Mouse (Mus musculus): ENCODE measurements around the gene Dgat2.

Dgat2 gene

DNA sequence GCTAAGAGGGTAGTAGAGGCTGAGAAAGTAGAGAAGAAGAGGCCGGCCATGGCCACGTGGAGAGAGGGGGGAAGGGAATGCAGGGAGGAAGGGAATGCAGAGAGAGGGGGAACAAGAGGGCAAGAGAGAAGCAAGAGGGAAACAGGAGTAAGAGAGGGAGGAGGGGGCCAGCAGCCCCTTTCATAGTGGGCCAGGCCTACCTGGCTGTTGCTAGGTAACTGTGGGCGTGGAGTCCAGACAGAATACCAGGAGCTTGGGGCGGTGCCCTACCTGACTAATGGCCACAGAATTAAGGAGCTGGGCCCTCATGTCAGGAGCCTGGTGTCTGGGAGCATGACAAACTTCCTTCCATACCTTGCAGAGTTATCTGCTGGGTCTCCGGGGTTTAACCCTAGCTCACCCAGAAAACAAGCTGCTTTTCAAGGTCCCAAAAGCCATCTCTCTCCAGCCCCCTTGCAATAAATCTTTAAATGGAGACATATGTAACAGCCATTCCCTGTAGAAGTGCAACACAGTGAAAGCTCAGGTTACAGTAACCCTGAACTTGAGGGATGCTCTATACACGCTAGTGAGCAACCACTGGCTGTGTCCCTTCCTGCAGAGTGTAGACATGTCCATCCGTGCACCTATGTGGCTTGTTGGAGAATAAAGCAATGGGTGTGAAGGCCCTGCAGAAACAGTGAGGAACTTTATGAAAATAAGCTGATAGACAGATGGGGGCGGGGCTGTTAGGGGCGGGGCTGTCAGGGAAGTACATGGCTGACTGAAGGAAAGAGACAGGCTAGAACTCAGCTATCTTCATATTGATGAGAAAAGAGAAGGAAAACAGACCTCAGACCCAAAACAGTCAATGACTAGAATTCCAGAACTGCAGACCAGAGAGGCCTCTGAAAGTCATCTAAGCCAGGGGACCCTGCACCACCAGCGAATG lies 54.2 kb downstream of the Dgat2 start:
- Histone ChIP-seq H3K36me3 (ENCODE audit: control insufficient read depth, insufficient read depth, low read length, poor library complexity, severe bottlenecking) (no peaks in the 10 kb centered on the region), H3K27me3 (ENCODE audit: control insufficient read depth, insufficient read depth, low read length, poor library complexity, severe bottlenecking) (no peaks in the 10 kb centered on the region)
- DNase-seq (ENCODE audit: low read depth, low spot score), result peak; percentile 46

GRCm38 (mm10) chr7:99126057-99126456 lies 56.5 kb downstream of the Dgat2 start:
- no peak for DNase-seq (ENCODE audit: low read depth, low spot score)
- no peaks in the 10 kb centered on the region for H3K27me3 ChIP-seq (ENCODE audit: control insufficient read depth, insufficient read depth, low read length, poor library complexity, severe bottlenecking)
- no peaks in the 10 kb centered on the region for H3K36me3 ChIP-seq (ENCODE audit: control insufficient read depth, insufficient read depth, low read length, poor library complexity, severe bottlenecking)

- Histone ChIP-seq H3K36me3 (ENCODE audit: control insufficient read depth, insufficient read depth, low read length, poor library complexity, severe bottlenecking) (no peaks in the 10 kb centered on the region), H3K27me3 (ENCODE audit: control insufficient read depth, insufficient read depth, low read length, poor library complexity, severe bottlenecking) (no peaks in the 10 kb centered on the region)
- DNase-seq (ENCODE audit: low read depth, low spot score), result no peak
Observed at GRCm38 (mm10) chr7:99122651-99123050, 59.9 kb downstream of the Dgat2 start.

DNA sequence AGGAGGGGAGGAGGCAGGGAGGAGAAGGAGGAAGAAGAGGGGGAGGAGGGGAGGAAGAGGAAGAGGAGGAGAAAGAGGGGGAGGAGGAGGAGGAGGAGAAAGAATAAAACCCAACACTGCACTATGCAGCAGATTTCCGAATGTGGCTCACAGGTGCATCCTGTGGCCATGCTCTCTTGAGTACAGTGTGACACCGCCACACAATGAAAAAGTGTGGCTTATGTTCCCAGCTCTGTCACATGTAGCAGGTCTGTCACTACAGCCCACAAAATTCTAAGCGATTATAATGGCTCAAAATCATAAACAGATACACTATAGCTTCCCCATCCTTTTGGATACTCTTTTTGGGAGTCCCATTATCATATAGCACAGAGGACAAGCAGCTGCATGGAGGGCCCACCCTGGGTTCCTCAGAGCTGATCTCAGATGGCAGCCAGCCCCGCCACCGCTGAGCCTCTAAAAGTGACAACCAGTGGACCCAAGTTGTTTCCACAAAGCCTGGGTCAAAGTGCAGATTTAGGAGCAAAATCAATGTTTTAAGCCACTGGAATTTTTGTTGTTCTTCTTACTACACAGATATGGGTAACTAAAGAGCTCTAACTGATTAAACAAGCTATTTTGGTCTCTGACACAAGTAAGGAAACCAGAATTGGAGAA lies 61.5 kb downstream of the Dgat2 start:
- Histone ChIP-seq H3K27me3 (ENCODE audit: control insufficient read depth, insufficient read depth, low read length, poor library complexity, severe bottlenecking) (no peaks in the 10 kb centered on the region), H3K36me3 (ENCODE audit: control insufficient read depth, insufficient read depth, low read length, poor library complexity, severe bottlenecking) (peaks cover 4% of the 10 kb centered on the region; the same call in 1 of the 2 replicates)
- DNase-seq (ENCODE audit: low read depth, low spot score), result peak; percentile 82

DNA sequence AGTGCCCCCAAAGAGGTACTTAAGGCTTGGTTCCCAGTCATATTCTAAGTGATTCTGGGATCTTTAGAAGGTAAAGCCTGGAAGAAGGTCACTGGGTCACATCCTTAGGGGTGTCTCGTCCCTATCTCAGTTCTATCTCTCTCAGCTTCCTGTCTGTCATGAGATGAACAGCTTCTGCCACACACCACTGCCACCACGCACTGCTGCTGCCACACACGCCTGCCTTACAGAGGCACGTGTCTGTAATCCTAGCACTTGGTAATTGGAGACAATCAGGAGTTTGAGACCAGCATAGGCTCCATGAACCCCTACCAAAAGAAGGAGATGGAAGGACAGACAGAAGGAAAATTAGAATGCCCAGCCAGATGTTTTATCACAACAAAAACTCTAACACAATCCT lies 62.4 kb downstream of the Dgat2 start:
- H3K36me3 ChIP-seq (ENCODE audit: control insufficient read depth, insufficient read depth, low read length, poor library complexity, severe bottlenecking), result peaks cover 4% of the 10 kb centered on the region; the same call in 1 of the 2 replicates
- peak; percentile 56 for DNase-seq (ENCODE audit: low read depth, low spot score)
- H3K27me3 ChIP-seq (ENCODE audit: control insufficient read depth, insufficient read depth, low read length, poor library complexity, severe bottlenecking), result no peaks in the 10 kb centered on the region

DNA sequence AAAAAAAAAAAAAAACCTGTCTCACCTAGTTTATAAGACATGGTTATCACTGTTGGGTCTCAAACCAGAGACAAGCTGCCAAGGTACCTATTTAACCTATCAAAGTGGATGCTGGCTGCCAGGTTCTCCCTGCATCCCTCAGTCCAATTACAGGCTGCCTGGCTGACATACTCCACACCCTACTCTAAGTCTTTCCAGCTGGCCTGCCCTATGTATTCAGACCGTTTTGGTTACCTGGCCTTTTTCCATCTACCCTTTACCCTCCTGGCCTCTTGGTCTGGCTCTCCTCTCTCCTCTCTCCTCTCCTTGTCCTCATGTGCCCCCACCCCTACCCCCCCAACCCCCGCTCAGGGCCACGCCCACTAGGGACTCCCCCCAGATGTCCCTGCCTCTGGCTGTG lies 65.7 kb downstream of the Dgat2 start:
- DNase-seq (ENCODE audit: low read depth, low spot score), result no peak
- H3K36me3 ChIP-seq (ENCODE audit: control insufficient read depth, insufficient read depth, low read length, poor library complexity, severe bottlenecking), result peaks cover 8% of the 10 kb centered on the region; the same call in 1 of the 2 replicates
- no peaks in the 10 kb centered on the region for H3K27me3 ChIP-seq (ENCODE audit: control insufficient read depth, insufficient read depth, low read length, poor library complexity, severe bottlenecking)

DNA sequence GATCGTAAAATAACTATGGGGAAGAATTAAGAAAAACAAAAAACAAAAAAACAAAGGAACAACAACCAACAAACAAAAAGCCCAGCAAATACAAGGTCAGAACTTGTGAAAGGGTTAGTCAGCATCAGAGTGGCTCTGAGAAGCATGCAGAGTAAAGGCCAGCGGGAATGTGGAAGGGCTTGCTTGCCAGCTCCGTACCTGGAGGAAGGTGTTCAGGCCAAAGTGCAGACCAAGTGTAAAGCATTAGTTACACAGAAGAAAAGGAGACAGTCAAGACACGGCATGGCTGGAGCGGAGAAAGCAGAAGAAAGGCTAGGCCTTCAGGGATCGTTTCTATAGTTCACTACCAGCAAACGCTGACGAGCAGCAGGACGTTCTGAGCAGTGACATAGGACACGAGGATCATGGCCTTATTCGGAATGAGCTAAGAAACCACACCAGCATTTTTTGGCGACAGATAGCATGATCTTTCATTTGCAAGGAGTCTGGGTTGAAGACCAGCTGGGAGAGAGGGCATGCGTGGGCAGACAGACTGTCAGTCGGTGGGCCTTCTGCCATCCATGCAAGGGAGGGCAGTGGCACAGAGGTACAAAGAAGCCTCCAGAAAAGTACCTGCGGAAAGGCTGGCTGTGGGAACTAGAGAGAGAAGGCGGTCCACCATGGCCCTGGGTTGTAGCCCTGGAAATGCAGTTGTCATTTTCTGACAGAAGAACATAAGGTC lies 68.4 kb downstream of the Dgat2 start:
- no peaks in the 10 kb centered on the region for H3K27me3 ChIP-seq (ENCODE audit: control insufficient read depth, insufficient read depth, low read length, poor library complexity, severe bottlenecking)
- H3K36me3 ChIP-seq (ENCODE audit: control insufficient read depth, insufficient read depth, low read length, poor library complexity, severe bottlenecking), result peaks cover 10% of the 10 kb centered on the region; the same call in 1 of the 2 replicates
- no peak for DNase-seq (ENCODE audit: low read depth, low spot score)

GRCm38 (mm10) chr7:99107566-99107965 lies 75.0 kb downstream of the Dgat2 start:
- peak; percentile 71 for DNase-seq (ENCODE audit: low read depth, low spot score)
- H3K27me3 ChIP-seq (ENCODE audit: control insufficient read depth, insufficient read depth, low read length, poor library complexity, severe bottlenecking), result no peaks in the 10 kb centered on the region; the same call in 1 of the 2 replicates
- H3K36me3 ChIP-seq (ENCODE audit: control insufficient read depth, insufficient read depth, low read length, poor library complexity, severe bottlenecking), result peaks cover 8% of the 10 kb centered on the region; the same call in 1 of the 2 replicates

- Histone ChIP-seq H3K27me3 (ENCODE audit: control insufficient read depth, insufficient read depth, low read length, poor library complexity, severe bottlenecking) (no peaks in the 10 kb centered on the region; the same call in 1 of the 2 replicates), H3K36me3 (ENCODE audit: control insufficient read depth, insufficient read depth, low read length, poor library complexity, severe bottlenecking) (peaks cover 4% of the 10 kb centered on the region; the same call in 1 of the 2 replicates)
- no peak for DNase-seq (ENCODE audit: low read depth, low spot score)
Observed at GRCm38 (mm10) chr7:99106714-99107270, 75.7 kb downstream of the Dgat2 start.
